Mouse (Mus musculus) liver, embryonic 12.5 days (tissue): Measurements from ENCODE around the gene Arhgap21. TPM values are rescaled to one million over a fixed set of nuclear protein-coding genes. Genes with fewer than 3 reads are reported as not detected.

Experiments
- polyA plus RNA-seq: library from polyadenylated mRNA; unstranded; fragments of >200 nt; fragmentation: Nextera tagmentation; extraction: Ambion mirVana; gene quantifications from 2 replicates; pipeline ENCODE4 v1.2.1, GENCODE M21; 2016

Gene Arhgap21
- polyA plus RNA-seq, 1 experiment from 2014 or later, result 12.4 TPM

Other genes starting within 250 kb of the Arhgap21 start
- not detected in 2 replicates for gene Enkur, start 236.5 kb upstream of the Arhgap21 start, polyA plus RNA-seq
- gene Thnsl1, start 236.8 kb upstream of the Arhgap21 start, polyA plus RNA-seq, result 2.8 and 3.1 TPM in 2 replicates